Mouse (Mus musculus) olfactory bulb, adult 2 months (tissue): Measurements from ENCODE around the gene Cyth3. TPM values are rescaled to one million over a fixed set of nuclear protein-coding genes. Genes with fewer than 3 reads are reported as not detected.

Experiments
- H3K27ac ChIP-seq: fragments of 200-500 bp; 2 replicates; pipeline ENCODE4 v1.5.1; 2012; ENCODE audit warnings: low read depth, low read length; ENCODE audit not compliant: insufficient read depth
- H3K4me1 ChIP-seq: fragments of 200-500 bp; 2 replicates; pipeline ENCODE4 v1.6.1; 2012; ENCODE audit warnings: low read length; ENCODE audit not compliant: control insufficient read depth, insufficient read depth
- H3K4me3 ChIP-seq: fragments of 200-500 bp; 2 replicates; pipeline ENCODE4 v1.5.1; 2012; ENCODE audit warnings: mild to moderate bottlenecking, low read depth, low read length, moderate library complexity; ENCODE audit not compliant: insufficient read depth
- CTCF ChIP-seq: fragments of 200-500 bp; IDR thresholded peaks from 2 replicates; pipeline ENCODE4 v1.5.1; 2012; ENCODE audit warnings: low read depth, mild to moderate bottlenecking, low read length, moderate library complexity; ENCODE audit not compliant: insufficient read depth
- POLR2A ChIP-seq: fragments of 200-500 bp; IDR thresholded peaks from 2 replicates; pipeline ENCODE4 v1.6.1; 2012; ENCODE audit warnings: mild to moderate bottlenecking, low read depth, low read length, moderate library complexity; ENCODE audit not compliant: insufficient read depth
- WGBS: fragments of 180-500 bp; shearing (Covaris S2); methylation state at CpG from one replicate; pipeline ENCODE4 v1.1.7; 2018; 5-methylcytosine and 5-hydroxymethylcytosine counted together
- polyA plus RNA-seq: library from polyadenylated mRNA; stranded (reverse); fragments of >200 nt; gene quantifications from 2 replicates; pipeline ENCODE4 v1.2.4, GENCODE M21; 2012; ENCODE audit warnings: low replicate concordance; ENCODE audit not compliant: missing spikeins, insufficient read depth, insufficient read length

The Cyth3 gene
- polyA plus RNA-seq, 1 experiment = not detected

DNA sequence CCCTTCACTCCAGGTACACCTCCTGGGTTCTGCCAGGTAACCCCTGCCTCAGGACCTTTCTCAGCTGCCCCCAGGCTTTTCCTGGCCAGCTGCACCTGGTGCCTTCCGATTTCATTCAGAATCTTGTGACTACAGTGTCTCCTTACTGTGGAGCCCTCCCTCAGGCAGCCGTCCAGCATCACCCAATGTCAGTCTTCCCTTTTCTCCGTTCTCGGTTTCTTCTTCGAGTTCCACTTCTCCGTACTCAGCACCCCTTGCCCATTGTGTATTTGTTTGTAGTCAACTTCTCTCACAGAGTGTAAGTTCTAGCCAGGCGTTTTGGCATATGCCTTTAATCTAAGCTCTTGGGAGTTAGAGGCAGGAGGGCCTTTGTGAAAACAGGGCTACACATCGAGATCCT is 7.4 kb downstream of the Cyth3 start:
- Histone ChIP-seq H3K4me1 (peaks cover 19% of the 10 kb centered on the region), H3K4me3 (no peak overlapping the region), H3K27ac (no peak overlapping the region)
- 86% methylated on average over 8 of the region's 8 CpGs for WGBS
- TF ChIP-seq CTCF (no peak), POLR2A (no peak)

DNA sequence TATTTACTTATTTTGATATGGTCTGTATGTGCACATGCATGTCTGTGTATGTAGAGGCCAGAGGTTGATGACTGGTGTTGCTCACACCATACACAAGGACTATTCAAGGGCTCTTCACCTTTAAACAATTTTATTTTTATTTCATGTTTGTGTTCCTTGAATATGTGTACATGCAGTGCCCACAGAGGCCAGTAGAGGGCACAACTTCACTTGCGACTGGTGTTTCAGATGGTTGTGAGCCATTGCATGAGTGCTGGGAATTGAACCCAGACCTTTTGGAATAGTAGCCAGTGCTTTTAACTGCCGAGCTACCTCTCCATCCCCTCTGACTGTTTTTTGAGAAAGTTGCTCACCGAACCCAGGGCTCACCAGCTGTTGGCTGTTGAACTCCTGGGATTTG is 8.0 kb downstream of the Cyth3 start:
- WGBS = 99% methylated on average over 3 of the region's 3 CpGs
- TF ChIP-seq CTCF (no peak), POLR2A (no peak)
- Histone ChIP-seq H3K4me3 (no peak overlapping the region), H3K27ac (no peak overlapping the region), H3K4me1 (peaks cover 21% of the 10 kb centered on the region)

DNA sequence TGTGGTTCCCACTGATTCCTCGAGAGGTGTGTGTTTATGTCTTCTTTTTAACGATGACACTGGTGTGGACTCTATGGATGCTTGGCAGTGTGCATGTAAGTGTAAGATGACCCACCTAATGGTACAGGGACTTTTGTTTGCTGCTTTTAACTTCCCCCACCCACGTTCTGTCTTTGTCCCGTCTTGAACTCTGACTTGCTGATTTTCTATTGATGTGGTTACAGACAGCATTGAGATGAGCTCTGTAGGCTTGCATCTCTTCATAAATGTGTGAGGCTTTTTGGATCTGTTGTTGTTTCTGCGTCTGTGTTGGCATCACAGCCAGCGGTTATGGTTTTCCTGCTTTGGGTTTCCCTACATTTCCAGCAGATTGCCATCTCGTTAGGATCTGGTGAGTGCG is 8.5 kb downstream of the Cyth3 start:
- no peak overlapping the region for H3K4me3 ChIP-seq
- TF ChIP-seq CTCF (no peak), POLR2A (no peak)
- peaks cover 19% of the 10 kb centered on the region for H3K4me1 ChIP-seq
- WGBS = 94% methylated on average over 8 of the region's 8 CpGs
- no peak overlapping the region for H3K27ac ChIP-seq

DNA sequence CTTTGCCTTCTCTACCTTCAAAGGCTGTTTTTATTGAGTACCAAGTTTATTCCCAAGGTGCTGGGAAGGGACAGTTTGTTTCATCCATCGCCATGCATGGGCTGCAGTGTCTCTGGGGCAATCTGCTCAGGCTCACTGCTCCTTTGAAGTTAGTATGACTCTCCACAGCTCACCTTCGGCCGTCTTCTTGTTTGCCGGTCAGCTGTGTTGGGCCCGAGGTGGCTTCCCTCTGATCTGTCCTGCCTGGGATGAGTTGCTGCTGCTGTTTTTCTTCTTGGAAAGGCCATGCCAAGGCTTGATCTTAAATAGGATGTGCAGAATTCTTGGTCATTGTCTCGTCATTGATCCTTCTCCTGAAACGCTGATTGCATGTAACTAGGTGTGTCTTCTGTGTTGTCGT is 9.3 kb downstream of the Cyth3 start:
- Histone ChIP-seq H3K27ac (no peak overlapping the region; the same call in 1 of the 2 replicates), H3K4me3 (no peak overlapping the region), H3K4me1 (peaks cover 14% of the 10 kb centered on the region)
- TF ChIP-seq POLR2A (no peak), CTCF (no peak)
- 87% methylated on average over 8 of the region's 8 CpGs for WGBS

DNA sequence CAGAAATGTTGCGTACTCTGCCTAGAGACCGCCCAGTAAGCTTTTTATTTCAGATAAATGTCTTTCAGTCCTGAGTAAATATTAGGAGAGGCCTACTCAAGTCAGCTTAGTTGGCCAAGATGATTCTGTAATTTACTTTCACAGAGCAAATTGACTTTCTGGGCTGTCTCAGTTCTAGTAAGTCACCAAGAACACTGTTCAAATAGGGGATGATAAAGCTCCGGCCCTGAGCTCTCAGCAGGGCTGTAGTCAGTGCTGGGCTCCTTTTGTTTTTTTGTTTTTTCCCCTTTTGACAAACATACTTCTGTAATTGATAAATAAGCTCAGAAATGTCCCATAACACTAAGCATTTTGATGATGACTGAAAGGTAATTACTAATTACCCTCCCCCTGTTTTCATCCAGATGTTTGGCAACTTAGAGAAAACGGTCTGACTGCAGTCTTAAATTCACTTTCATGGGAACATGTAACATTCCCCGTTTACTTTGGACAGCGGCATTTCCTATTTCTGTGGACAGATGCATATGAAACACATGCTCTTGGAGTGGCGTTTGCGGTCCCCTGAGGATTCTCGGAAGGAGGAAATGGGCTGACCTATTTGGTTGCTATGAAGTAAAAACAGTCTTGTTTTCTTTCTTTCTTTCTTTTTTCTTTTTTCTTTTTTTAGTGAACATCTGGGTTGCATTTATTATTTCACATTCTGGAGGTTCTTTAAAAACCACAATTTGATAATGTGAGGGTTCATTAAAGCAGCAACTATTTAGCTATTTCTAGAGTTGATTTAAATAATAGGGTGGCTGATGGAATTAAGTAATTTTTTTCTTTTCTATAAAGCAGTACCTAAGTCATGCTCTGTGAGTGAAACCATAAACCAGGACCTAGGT is 10.7 kb downstream of the Cyth3 start:
- TF ChIP-seq POLR2A (no peak), CTCF (no peak)
- H3K4me1 ChIP-seq = peaks cover 14% of the 10 kb centered on the region
- no peak overlapping the region for H3K4me3 ChIP-seq
- no peak overlapping the region for H3K27ac ChIP-seq
- WGBS = 46% methylated on average over 9 of the region's 9 CpGs

DNA sequence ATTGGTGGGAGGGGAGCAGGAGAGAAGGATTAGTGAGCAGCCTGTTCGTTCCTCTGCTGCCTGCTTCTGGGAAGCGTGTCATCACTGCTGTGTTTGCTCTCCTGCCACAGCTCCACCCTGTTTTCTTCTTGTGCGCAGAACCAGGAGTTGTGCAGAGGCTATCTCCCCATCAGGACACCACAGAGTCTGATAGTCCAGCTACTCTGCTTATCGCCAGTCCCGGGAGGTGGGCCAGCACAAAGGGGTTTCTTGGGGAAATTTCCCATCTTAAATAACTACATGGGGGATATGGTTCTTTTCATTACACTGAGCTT is 11.3 kb downstream of the Cyth3 start:
- TF ChIP-seq CTCF (no peak), POLR2A (no peak)
- Histone ChIP-seq H3K4me1 (peaks cover 13% of the 10 kb centered on the region), H3K27ac (peak overlapping the region; percentile 64; the same call in 1 of the 2 replicates), H3K4me3 (no peak overlapping the region)
- 39% methylated on average over 5 of the region's 5 CpGs for WGBS

DNA sequence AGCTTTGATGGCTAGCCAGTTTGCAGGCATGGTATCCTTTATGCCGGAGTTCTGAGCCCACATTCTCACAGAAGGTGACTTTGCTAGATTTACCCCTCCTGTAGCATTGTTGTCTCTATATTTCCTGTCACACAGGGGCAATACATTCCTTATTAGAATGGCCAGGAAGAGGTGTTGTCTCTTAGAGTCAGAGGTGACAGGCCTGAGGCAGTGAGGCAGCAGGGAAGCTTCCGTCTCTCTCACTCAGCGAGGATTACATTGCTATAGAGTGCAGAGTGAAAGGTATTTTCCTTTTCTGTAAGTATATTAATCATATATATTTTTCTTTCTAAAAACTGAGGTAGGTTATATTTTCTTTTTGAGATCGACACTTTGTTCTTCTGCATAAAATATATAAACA is 11.6 kb downstream of the Cyth3 start:
- TF ChIP-seq POLR2A = no peak
- no peak for TF ChIP-seq CTCF
- WGBS = 80% methylated on average over 4 of the region's 4 CpGs
- peak overlapping the region; percentile 64; the same call in 1 of the 2 replicates for H3K27ac ChIP-seq
- H3K4me3 ChIP-seq = no peak overlapping the region
- peaks cover 12% of the 10 kb centered on the region for H3K4me1 ChIP-seq

DNA sequence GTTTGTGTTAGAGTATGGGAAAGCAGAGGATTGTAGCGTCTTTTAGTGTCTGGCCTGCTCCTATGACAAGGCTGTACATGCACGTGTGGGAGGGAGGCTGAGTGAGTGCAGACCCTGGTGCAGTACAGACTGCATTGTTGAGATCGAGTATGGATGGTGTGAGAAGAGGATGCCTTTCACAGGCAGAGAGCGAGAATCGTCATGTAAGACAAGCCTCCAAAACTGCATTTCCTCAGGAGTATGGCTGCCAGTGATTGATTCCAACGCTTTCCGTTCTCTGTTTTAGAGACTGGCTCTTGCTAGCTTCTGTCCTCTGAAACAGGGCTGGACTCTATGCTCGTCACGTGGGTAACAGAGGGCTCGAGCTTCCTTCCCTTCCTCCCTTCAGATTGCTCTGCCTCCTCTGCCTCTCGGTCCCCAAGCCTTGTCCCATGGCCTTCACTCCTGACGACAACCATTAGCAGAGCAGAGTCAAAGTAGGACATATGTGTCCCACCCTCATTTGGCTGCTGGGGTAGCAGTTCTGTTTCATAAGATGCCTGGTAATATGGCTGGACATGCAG is 12.4 kb downstream of the Cyth3 start:
- H3K27ac ChIP-seq = peak overlapping the region; percentile 9; the same call in 1 of the 2 replicates
- 74% methylated on average over 12 of the region's 12 CpGs for WGBS
- no peak for TF ChIP-seq CTCF
- TF ChIP-seq POLR2A = no peak

DNA sequence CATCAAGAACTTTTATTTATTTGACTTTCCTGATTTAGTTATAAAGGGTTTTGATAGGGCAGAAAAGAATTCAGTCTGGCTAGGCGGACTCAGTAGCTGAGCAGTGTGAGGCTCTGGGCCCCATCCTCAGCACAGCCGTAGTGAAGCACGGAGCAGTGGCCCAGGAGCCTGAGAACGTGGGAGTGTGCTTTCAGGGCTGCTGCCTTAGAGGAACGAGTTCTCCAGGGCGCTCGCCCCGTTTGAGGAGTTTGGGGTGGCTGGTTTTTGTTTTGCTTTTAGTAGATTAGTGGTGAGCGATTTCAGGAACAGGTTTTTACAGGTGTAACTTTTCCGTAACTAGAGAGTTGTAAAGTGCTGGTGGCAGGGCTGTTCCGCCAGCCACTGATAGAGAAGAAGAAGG is 13.1 kb downstream of the Cyth3 start:
- Histone ChIP-seq H3K27ac (no peak overlapping the region), H3K4me1 (peaks cover 14% of the 10 kb centered on the region), H3K4me3 (no peak overlapping the region)
- no peak for TF ChIP-seq CTCF
- TF ChIP-seq POLR2A = no peak
- 86% methylated on average over 11 of the region's 11 CpGs for WGBS

More for the DNA sequence above, 12.4 kb downstream of the Cyth3 start:
- H3K4me1 ChIP-seq = peaks cover 12% of the 10 kb centered on the region
- no peak overlapping the region for H3K4me3 ChIP-seq

DNA sequence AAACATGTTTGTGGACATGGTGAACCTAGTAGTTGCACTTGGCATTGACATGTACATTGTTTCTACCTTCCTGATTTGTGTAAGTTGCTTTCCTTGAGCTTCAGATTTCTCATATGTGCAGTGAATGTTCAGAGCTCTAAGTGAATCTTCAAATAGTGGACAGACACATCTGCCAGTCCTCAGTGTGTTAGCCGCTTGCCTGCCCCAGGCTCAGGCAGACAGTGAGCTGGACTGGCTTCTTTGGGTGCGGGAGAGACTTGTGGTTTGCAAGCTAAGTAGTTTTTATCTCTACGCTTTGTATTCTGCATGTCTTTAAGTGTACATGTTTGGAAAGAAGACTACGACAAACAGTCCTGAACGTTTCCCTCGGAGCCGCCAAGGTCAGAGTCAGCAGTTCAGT is 13.9 kb downstream of the Cyth3 start:
- Histone ChIP-seq H3K27ac (no peak overlapping the region), H3K4me1 (peaks cover 17% of the 10 kb centered on the region), H3K4me3 (no peak overlapping the region)
- WGBS = 90% methylated on average over 7 of the region's 7 CpGs
- no peak for TF ChIP-seq POLR2A
- no peak for TF ChIP-seq CTCF
